Mouse (Mus musculus) c-Kit-positive CD71-positive TER-119-positive erythroid progenitor cells, embryonic 14.5 days (primary cell): Measurements from ENCODE around the gene Ankrd34a.
A peak's percentile ranks its signal among the peaks of the same experiment; 100 is the strongest.

Source experiments
- DNase-seq: peaks from one replicate; pipeline ENCODE4 v3.0.0-alpha.2; 2013; ENCODE audit warnings: low spot score

The Ankrd34a gene

GRCm38 (mm10) chr3:96596228-96596707 lies at the start of gene Ankrd34a:
Gene Ankrd34a (plus strand): TSS chr3:96596636.
- DNase-seq, result no peak

DNA sequence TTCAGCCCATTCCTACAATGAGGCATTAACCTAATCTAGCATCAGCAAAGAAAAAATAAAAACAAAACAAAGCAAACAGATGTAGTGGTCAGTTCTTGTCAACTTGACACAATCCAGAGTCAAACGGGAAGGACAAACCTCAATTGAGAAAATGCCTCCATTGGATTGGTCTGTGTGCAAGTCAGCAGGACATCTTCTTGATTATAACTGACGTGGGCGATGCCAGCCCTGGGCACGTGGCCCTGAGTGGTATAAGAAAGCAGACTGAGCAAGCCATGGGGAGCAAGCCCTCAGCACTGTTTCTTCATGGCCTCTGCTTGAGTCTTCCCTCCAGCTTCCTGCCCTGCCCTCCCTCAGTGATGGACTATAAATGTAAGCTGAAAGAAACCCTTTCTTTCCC lies 49.6 kb upstream of the Ankrd34a start:
- no peak for DNase-seq

DNA sequence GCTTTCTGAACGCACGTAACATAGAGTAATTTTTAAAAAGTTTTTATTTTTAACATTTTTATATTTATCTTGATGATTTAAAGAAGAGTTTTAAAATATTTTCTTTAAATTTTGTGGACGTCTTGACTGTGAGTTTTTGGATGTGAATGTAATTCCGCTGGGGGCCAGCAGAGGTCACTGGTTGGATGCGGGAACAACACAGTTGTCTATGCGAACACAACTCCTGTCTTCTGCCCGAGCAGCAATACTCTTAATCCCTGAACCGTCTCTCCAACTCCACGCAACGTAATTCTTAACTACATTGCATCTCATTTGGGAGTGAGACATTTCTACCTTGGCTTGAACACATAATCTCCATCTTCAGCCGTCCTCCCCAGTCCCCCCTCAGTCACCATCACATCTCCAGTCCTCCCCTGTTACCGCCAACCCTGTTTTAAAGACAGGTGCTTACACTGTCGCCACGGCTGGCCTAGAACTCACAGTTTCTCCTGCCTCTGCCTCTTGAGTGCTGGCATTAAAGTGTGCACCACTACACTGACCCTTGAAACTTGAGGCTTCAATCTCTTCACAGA lies 49.0 kb upstream of the Ankrd34a start:
- peak; percentile 70 for DNase-seq

GRCm38 (mm10) chr3:96548824-96549223 lies 47.6 kb upstream of the Ankrd34a start:
- no peak for DNase-seq

- DNase-seq, result no peak
These were observed 47.1 kb upstream of the Ankrd34a start for GRCm38 (mm10) chr3:96549346-96549745.

- DNase-seq, result peak; percentile 67
These were observed 45.2 kb upstream of the Ankrd34a start for GRCm38 (mm10) chr3:96551203-96551602.

GRCm38 (mm10) chr3:96551890-96552289 lies 44.5 kb upstream of the Ankrd34a start:
- no peak for DNase-seq

DNA sequence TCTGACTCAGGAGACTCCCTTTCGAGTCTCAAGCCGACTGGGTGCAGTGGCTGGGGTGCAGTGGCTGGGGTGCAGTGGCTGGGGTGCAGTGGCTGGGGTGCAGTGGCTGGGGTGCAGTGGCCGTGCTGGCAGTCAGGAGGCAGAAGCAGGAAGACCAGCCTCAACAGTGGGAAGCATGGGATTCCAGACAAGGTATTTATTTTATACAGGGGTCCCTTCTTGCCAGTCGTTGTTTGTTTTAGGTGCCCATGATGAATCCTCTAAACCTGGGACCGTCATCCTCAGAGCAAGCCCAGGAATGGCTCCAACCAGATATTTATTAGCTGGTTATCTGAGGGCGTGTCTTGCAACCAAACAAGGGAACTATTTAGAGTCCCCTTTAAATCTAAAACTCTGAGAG lies 42.8 kb upstream of the Ankrd34a start:
- DNase-seq, result no peak

GRCm38 (mm10) chr3:96554251-96554650 lies 42.2 kb upstream of the Ankrd34a start:
- no peak for DNase-seq

DNA sequence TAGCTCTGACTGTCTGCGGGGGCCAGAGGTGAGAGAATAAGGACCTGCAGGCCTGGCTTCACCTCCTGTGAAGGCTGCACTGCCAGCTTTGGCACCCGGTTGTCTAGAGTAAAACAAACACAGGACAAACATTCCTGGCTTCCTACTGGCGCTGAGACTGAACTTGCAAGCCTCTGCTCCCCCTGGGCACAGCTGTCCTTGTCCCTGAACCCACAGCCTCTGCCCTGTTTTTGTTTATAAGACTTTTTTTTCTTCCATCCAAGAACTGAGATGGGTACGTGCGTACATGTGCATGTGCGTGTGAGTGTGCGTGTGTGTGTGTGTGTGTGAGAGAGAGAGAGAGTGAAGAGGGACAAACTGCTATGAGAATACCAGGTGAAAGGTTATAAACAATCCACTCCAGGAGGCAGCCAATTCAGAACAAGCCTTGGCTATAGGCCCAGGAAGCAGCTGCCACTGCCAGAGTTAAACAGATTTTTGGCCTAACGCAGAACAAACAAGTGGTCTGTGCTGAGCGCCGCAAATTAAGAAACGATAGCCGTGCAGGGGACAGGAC lies 41.3 kb upstream of the Ankrd34a start:
- no peak for DNase-seq

- DNase-seq, result no peak
These were observed 40.3 kb upstream of the Ankrd34a start for GRCm38 (mm10) chr3:96555999-96556614.

DNA sequence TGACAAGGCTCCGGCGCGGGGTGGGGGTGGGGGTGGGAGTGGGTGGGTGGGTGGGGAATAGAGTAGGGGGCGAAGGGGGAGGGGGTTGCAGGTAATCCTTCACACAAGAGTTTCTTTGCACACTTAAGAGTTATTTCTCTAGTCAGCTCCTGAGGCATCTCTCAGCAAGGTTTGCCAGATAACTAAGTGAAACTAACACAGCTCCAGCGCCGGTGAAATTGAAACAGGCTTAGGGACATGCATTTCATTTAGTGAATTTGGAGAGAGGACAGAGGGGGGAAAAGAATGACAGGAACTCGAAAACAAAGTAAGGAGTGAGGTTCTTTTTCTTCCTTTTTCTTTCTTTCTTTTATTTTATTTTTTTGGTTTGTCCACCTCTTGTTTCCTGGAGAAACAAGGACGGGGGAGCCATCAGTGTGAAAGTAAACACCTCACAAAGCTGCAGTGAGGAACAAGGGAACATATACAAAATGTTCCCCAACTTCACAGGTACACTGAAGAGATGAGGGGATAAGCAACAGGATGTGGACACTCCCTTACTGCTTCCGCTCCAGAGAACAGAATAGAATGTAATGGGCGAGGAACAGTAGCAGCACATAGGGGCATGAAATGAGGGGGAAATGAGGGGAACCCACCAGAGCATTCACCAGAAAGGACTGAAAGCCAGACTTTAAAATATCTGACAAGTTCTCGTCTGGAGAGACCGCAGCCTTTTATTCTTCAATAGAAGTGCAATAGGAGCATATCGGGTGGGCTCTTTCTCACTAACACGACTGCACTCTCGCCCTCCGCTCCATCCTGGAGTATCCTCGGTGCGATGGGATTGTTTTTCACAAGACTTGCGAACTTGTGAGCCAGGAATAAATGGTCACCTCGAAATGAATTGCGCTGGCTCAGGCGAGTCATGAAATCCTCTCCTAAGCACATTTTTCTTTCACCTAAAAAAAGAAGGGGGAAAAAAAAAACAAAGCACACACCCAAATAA lies 39.5 kb upstream of the Ankrd34a start:
- DNase-seq, result peak; percentile 47

DNA sequence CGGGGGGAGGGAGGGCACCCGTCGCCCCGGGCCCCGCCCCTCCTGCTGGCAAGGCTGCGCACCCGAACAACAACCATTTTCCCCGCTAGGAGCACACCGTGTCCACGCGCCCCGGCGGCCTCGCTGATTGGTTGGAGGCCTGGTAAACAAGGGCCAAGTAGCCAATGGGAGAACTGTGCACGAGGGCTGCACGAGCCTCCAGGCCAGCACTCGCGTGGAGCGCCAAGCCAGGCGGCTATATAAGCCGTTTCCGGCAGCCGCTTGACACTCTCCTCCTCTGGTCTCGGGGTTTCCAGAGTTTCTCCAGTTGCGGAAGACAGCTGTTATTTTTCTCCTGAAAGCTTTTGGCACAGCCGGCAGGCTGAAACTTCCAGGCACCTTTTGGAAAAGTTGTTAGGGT lies 38.7 kb upstream of the Ankrd34a start, which contains the start of gene Txnip:
Gene Txnip (plus strand): TSS at position 264 of the 400 bp plus-strand sequence.
- DNase-seq, result peak; percentile 99

- DNase-seq, result no peak
These were observed 38.3 kb upstream of the Ankrd34a start for GRCm38 (mm10) chr3:96558159-96558558.

DNA sequence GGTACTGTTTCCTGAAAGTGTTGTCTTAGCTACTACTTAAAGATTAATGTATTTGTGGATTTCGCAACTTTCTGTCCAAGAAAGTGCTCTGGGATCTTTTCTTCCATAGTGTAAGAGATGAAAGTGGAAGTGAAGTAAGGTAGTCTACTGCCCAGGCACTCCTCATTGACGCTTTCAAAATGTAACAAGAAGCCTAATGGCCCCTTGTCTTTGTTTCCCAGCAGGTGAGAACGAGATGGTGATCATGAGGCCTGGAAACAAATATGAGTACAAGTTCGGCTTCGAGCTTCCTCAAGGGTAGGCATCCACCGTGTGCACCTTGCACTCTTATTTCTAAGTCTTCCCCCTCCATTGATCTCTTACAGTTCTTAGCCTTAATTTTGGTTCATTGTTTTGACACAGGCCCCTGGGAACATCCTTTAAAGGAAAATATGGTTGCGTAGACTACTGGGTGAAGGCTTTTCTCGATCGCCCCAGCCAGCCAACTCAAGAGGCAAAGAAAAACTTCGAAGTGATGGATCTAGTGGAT lies 37.7 kb upstream of the Ankrd34a start:
- DNase-seq, result no peak

DNA sequence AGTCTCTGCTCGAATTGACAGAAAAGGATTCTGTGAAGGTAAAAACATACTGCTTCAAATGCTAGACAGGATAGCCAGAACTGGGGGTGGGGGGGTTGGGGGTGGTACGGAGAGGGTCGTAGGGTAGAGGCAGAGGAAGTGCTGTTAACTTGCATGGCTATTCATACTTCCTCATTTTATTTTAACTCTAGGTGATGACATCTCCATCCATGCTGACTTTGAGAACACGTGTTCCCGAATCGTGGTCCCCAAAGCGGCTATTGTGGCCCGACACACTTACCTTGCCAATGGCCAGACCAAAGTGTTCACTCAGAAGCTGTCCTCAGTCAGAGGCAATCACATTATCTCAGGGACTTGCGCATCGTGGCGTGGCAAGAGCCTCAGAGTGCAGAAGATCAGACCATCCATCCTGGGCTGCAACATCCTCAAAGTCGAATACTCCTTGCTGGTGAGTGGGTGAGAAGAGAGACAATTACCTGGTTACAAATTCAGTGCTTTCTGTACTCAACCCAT lies 37.0 kb upstream of the Ankrd34a start:
- DNase-seq, result no peak

- DNase-seq, result no peak
These were observed 36.3 kb upstream of the Ankrd34a start for GRCm38 (mm10) chr3:96559911-96560850.

- no peak for DNase-seq
These were observed 35.4 kb upstream of the Ankrd34a start for GRCm38 (mm10) chr3:96560881-96561668.

GRCm38 (mm10) chr3:96561946-96562681 lies 34.3 kb upstream of the Ankrd34a start:
- DNase-seq, result no peak
